22 mouse cellular contexts compared by ENCODE assay signal in genomic region chr11:107872743-107873142, GRCm38 (mm10). TPM values are rescaled to one million over a fixed set of nuclear protein-coding genes. Genes with fewer than 3 reads are reported as not detected.
DNase-seq lines count a peak whose midpoint lies in the region; ATAC-seq and TF ChIP-seq lines count a peak whose summit lies in the region.
"Had no signal": no experiment of that assay in that cellular context is flagged by ENCODE, and none has a peak within 500 bp of the region (broad histone marks: within the 10 kb centered on the region; RNA-seq: fewer than 3 reads in every experiment).

No protein-coding gene starts in this region.

- intact Hi-C loops in heart, adult 2 months (cut with DNase I) = no loop called here

- no peaks in the 10 kb centered on the region for H3K27me3 ChIP-seq in heart, adult 2 months (ENCODE audit: control insufficient read depth, insufficient read depth, low read length)
- H3K27me3 ChIP-seq in heart, embryonic 10.5 days (ENCODE audit: insufficient read depth, poor library complexity, severe bottlenecking) = no peaks in the 10 kb centered on the region
- H3K27me3 ChIP-seq in liver, postnatal 0 days (ENCODE audit: insufficient read depth, low read length) = no peaks in the 10 kb centered on the region
- H3K27me3 ChIP-seq in liver, embryonic 11.5 days (replicated peaks; ENCODE audit: control insufficient read depth, insufficient read depth, low read length) = no peaks in the 10 kb centered on the region
- H3K27me3 ChIP-seq in E14TG2a.4 (ENCODE audit: insufficient read depth, low read length) = no peaks in the 10 kb centered on the region
- H3K27me3 ChIP-seq: forebrain, embryonic 15.5 days; intestine, embryonic 15.5 days; neural tube, embryonic 13.5 days had no signal

- no peak overlapping the region for H3K4me3 ChIP-seq in heart, adult 2 months
- H3K4me3 ChIP-seq in heart, embryonic 10.5 days = no peak overlapping the region
- no peak overlapping the region for H3K4me3 ChIP-seq in liver, postnatal 0 days (ENCODE audit: low read depth, low read length)
- H3K4me3 ChIP-seq in liver, embryonic 11.5 days (ENCODE audit: low read depth, low read length) = no peak overlapping the region
- H3K4me3 ChIP-seq in E14TG2a.4 (replicated peaks; ENCODE audit: low read length) = no peak overlapping the region
- no peak overlapping the region for H3K4me3 ChIP-seq in bone marrow, adult 2 months (replicated peaks; ENCODE audit: control insufficient read depth, low read depth, low read length)
- H3K4me3 ChIP-seq: erythroblast, embryonic 14.5 days; forebrain, embryonic 15.5 days; intestine, embryonic 15.5 days; megakaryocyte, embryonic 14.5 days; neural tube, embryonic 13.5 days had no signal

- ATAC-seq in liver, postnatal 0 days = no peak
- ATAC-seq in liver, embryonic 11.5 days (replicated peaks; ENCODE audit: low FRiP score) = no peak
- ATAC-seq: forebrain, embryonic 15.5 days; intestine, embryonic 15.5 days had no signal

- no peak for DNase-seq in heart, adult 2 months
- no peak for DNase-seq in heart, embryonic 10.5 days (ENCODE audit: low spot score)
- no peak for DNase-seq in liver, postnatal 0 days
- DNase-seq in liver, embryonic 11.5 days (ENCODE audit: low spot score) = no peak
- DNase-seq in natural killer cell, adult 2 months (ENCODE audit: low spot score in 2 of 2) = no peak
- DNase-seq in ovary, adult 18-20 months (ENCODE audit: low spot score) = no peak
- DNase-seq: adrenal gland, postnatal 10 days; cerebellum, adult 18-20 months; heart, adult 18-20 months; kidney, postnatal 14 days; lung, postnatal 10 days had no signal

- H3K9me3 ChIP-seq in heart, embryonic 10.5 days = no peaks in the 10 kb centered on the region
- no peaks in the 10 kb centered on the region for H3K9me3 ChIP-seq in liver, postnatal 0 days (ENCODE audit: low read length)
- H3K9me3 ChIP-seq in liver, embryonic 11.5 days (ENCODE audit: control insufficient read depth, low read length) = no peaks in the 10 kb centered on the region
- no peaks in the 10 kb centered on the region for H3K9me3 ChIP-seq in E14TG2a.4 (ENCODE audit: low read length)
- H3K9me3 ChIP-seq: forebrain, embryonic 15.5 days; intestine, embryonic 15.5 days; neural tube, embryonic 13.5 days had no signal

- no peak overlapping the region for H3K9ac ChIP-seq in heart, adult 2 months (ENCODE audit: low read depth, low read length)
- no peak overlapping the region for H3K9ac ChIP-seq in liver, postnatal 0 days (replicated peaks)
- H3K9ac ChIP-seq in liver, embryonic 11.5 days (ENCODE audit: low read depth, low read length) = no peak overlapping the region
- H3K9ac ChIP-seq: forebrain, embryonic 15.5 days; intestine, embryonic 15.5 days; neural tube, embryonic 13.5 days had no signal

- WGBS in heart, adult 2 months = 64% methylated on average over 6 of the region's 6 CpGs
- WGBS in heart, embryonic 10.5 days = 64% methylated on average over 6 of the region's 6 CpGs
- WGBS in liver, postnatal 0 days (ENCODE audit: insufficient replicate concordance) = 59% methylated on average over 6 of the region's 6 CpGs
- WGBS in liver, embryonic 11.5 days = 60% methylated on average over 6 of the region's 6 CpGs
- 65% methylated on average over 6 of the region's 6 CpGs for whole genome bisulfite sequencing in bone marrow, adult 2 months

- TF ChIP-seq POLR2A in heart, adult 2 months (IDR thresholded peaks at IDR 0.05; ENCODE audit: insufficient read depth, low read depth, low read length) = no peak
- no peak for TF ChIP-seq POLR2A in bone marrow, adult 2 months (IDR thresholded peaks at IDR 0.05; ENCODE audit: borderline replicate concordance, control insufficient read depth, low read depth, low read length)

- TF ChIP-seq CTCF in heart, adult 2 months (IDR thresholded peaks at IDR 0.05) = peak; percentile 13; the same call in 1 of the 2 replicates
- TF ChIP-seq CTCF in liver, postnatal 0 days (IDR thresholded peaks at IDR 0.05; ENCODE audit: low read depth) = 0 out of 2 replicates have a peak, but pooled peaks have one; percentile 39
- TF ChIP-seq CTCF in E14TG2a.4 (conservative IDR thresholded peaks at IDR 0.05; ENCODE audit: low read length) = peak; percentile 47
- 0 out of 2 replicates have a peak, but pooled peaks have one; percentile 21 for TF ChIP-seq CTCF in bone marrow, adult 2 months (IDR thresholded peaks at IDR 0.05; ENCODE audit: control insufficient read depth, insufficient read depth, low read length)

- H3K27ac ChIP-seq in heart, adult 2 months = no peak overlapping the region
- H3K27ac ChIP-seq in heart, embryonic 10.5 days = no peak overlapping the region
- H3K27ac ChIP-seq in liver, postnatal 0 days (ENCODE audit: low read depth) = no peak overlapping the region
- H3K27ac ChIP-seq in liver, embryonic 11.5 days (ENCODE audit: low read depth, low read length) = no peak overlapping the region
- no peak overlapping the region for H3K27ac ChIP-seq in bone marrow, adult 2 months (ENCODE audit: control insufficient read depth, insufficient read depth, low read depth, low read length, poor library complexity)
- H3K27ac ChIP-seq: forebrain, embryonic 15.5 days; intestine, embryonic 15.5 days; neural tube, embryonic 13.5 days had no signal

- H3K36me3 ChIP-seq in heart, adult 2 months (ENCODE audit: control insufficient read depth, insufficient read depth, low read length) = no peaks in the 10 kb centered on the region
- no peaks in the 10 kb centered on the region for H3K36me3 ChIP-seq in heart, embryonic 10.5 days
- H3K36me3 ChIP-seq in liver, postnatal 0 days (replicated peaks; ENCODE audit: insufficient read depth, low read length) = no peaks in the 10 kb centered on the region
- no peaks in the 10 kb centered on the region for H3K36me3 ChIP-seq in liver, embryonic 11.5 days (ENCODE audit: control insufficient read depth, insufficient read depth, low read length)
- no peaks in the 10 kb centered on the region for H3K36me3 ChIP-seq in E14TG2a.4 (ENCODE audit: insufficient read depth, low read length)
- H3K36me3 ChIP-seq: forebrain, embryonic 15.5 days; intestine, embryonic 15.5 days; neural tube, embryonic 13.5 days had no signal

- H3K4me1 ChIP-seq in heart, adult 2 months (ENCODE audit: control insufficient read depth, insufficient read depth, low read length) = no peaks in the 10 kb centered on the region
- no peaks in the 10 kb centered on the region for H3K4me1 ChIP-seq in heart, embryonic 10.5 days
- no peaks in the 10 kb centered on the region for H3K4me1 ChIP-seq in liver, postnatal 0 days (ENCODE audit: insufficient read depth)
- H3K4me1 ChIP-seq in liver, embryonic 11.5 days (replicated peaks; ENCODE audit: control insufficient read depth, insufficient read depth, low read length) = no peaks in the 10 kb centered on the region
- H3K4me1 ChIP-seq in E14TG2a.4 (replicated peaks; ENCODE audit: low read depth, low read length) = peaks cover 2% of the 10 kb centered on the region; the same call in 1 of the 2 replicates
- no peaks in the 10 kb centered on the region for H3K4me1 ChIP-seq in bone marrow, adult 2 months (ENCODE audit: control insufficient read depth, insufficient read depth, low read length)
- H3K4me1 ChIP-seq: intestine, embryonic 15.5 days had no signal

- no peak overlapping the region for H3K4me2 ChIP-seq in liver, postnatal 0 days (ENCODE audit: low read depth, low read length)
- no peak overlapping the region for H3K4me2 ChIP-seq in liver, embryonic 11.5 days
- H3K4me2 ChIP-seq: forebrain, embryonic 15.5 days; intestine, embryonic 15.5 days; neural tube, embryonic 13.5 days had no signal

- H3K79me2 ChIP-seq in heart, adult 2 months (replicated peaks; ENCODE audit: control insufficient read depth, insufficient read depth, low read length) = no peaks in the 10 kb centered on the region

- no peak for TF ChIP-seq EP300 in heart, adult 2 months (IDR thresholded peaks at IDR 0.05; ENCODE audit: insufficient read depth, low read depth, low read length)
- no peak for TF ChIP-seq EP300 in liver, postnatal 0 days (IDR thresholded peaks at IDR 0.05; ENCODE audit: low read depth)

RNA-seq across cellular contexts. Expression of gene Cacng5, which starts 42.1 kb away (rescaled TPM):
- total RNA-seq in heart, adult 2 months (2021) = not detected
- 0.03 and 0.06 TPM in 2 replicates for polyA plus RNA-seq in heart, adult 2 months (2012; rRNA removed)
- polyA plus RNA-seq in heart, embryonic 10.5 days (2016; fragmentation: Nextera tagmentation; extraction: Ambion mirVana) = 0.10 and 0.26 TPM in 2 replicates
- not detected in 2 replicates for polyA plus RNA-seq in liver, postnatal 0 days (2015; fragmentation: Nextera tagmentation; extraction: Ambion mirVana)
- 0.70 TPM in 2 replicates for polyA plus RNA-seq in liver, embryonic 11.5 days (2014; fragmentation: Nextera tagmentation; extraction: Ambion mirVana)
- polyA plus RNA-seq in bone marrow, adult 2 months (2011; ENCODE audit: insufficient read depth, insufficient read length, low replicate concordance, missing spikeins) = not detected in 2 replicates
- total RNA-seq: common myeloid progenitor, adult 5-6 weeks; gastrocnemius, adult 18-20 months; heart, adult 18-20 months; monocyte, adult 5-6 weeks had no signal
- polyA plus RNA-seq: erythroblast, embryonic 14.5 days; thymus, postnatal 0 days had no signal
